Mouse (Mus musculus) CD4-positive naive resting alpha-beta T cell, adult 76 days (primary cell): ENCODE measurements around the gene Mptx1. TPM values are rescaled to one million over a fixed set of nuclear protein-coding genes. Genes with fewer than 3 reads are reported as not detected.

ENCODE experiments used
- total RNA-seq: library from RNA; stranded (reverse); gene quantifications from one replicate; pipeline ENCODE4 v1.2.4, GENCODE M21; 2023

Gene Mptx1
- total RNA-seq: not detected

DNA sequence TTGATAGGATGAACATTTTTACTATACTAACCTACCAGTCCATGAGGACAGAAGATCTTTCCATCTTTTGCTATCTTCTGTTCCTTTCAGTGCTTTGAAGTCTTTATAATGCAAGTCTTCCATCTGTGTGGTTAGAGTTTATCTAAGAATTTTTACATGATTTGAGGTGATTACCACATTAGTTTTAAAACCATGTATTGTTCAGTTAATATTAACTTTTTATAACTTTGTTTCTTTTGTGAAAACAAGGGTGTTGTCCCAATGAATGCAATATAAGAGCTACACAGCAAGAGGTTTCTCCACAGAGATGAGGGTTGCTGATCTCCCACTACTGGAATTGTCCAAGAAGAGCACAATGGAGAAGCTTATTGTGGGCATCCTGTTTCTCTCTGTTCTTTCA, at the start of gene Mptx1:
Gene Mptx1, plus strand, starts transcription at position 301 of the 400 bp plus-strand sequence.

DNA sequence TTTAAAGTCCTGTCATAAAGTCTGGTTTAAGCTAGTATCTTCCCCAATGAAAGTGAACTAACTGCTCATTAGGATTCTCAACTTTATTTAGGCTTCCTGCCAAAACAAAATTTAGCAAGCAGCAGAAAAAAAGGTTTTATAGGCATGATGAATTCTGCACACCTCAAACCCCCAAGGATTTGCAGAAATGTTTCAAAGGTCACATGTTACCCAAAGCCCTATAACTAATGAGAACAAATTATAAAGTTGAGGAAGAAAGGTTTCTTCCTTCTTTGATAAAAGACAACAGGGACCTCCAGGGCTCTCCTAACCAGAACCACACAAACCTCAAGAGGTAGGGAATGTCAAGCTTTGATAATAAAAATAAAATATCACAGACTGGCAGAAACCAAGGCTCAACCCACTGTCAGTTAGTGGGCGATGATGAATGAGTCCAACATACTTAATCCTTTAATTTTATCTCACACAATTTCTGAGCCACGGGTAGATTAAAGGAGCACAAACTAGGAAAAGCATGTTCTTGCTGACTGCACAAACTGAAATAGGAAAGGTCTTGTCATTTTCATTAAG, 34.6 kb downstream of the Mptx1 start, which contains the start of gene Olfr417:
Gene Olfr417, plus strand, starts transcription at position 241 of the 570 bp plus-strand sequence.

Other genes starting within 250 kb of the Mptx1 start
- not detected for gene Olfr429, start 246.2 kb upstream of the Mptx1 start, total RNA-seq
- gene Olfr427, start 233.6 kb upstream of the Mptx1 start, total RNA-seq: not detected
- gene Olfr231, start 209.4 kb upstream of the Mptx1 start, total RNA-seq: not detected
- gene Olfr424, start 199.0 kb upstream of the Mptx1 start, total RNA-seq: not detected
- gene Olfr420, start 174.9 kb upstream of the Mptx1 start, total RNA-seq: not detected
- 1.2 TPM for gene Spta1, start 157.7 kb upstream of the Mptx1 start, total RNA-seq
- not detected for gene Olfr419, start 78.5 kb upstream of the Mptx1 start, total RNA-seq
- not detected for gene Olfr417, start 34.6 kb downstream of the Mptx1 start, total RNA-seq
- gene Olfr248, start 60.5 kb downstream of the Mptx1 start, total RNA-seq: not detected
- not detected for gene Olfr414, start 93.5 kb downstream of the Mptx1 start, total RNA-seq
- gene Olfr220, start 111.6 kb downstream of the Mptx1 start, total RNA-seq: not detected
- gene Fmn2, start 171.3 kb downstream of the Mptx1 start, total RNA-seq: not detected